Mouse (Mus musculus) cerebral cortex, adult 2 months (tissue): Measurements from ENCODE around the gene Scn3a.

ENCODE experiments used
- WGBS: fragments of 180-500 bp; shearing (Covaris S2); methylation state at CpG from one replicate; pipeline ENCODE4 v1.1.7; 2018; 5-methylcytosine and 5-hydroxymethylcytosine counted together

Scn3a gene

DNA sequence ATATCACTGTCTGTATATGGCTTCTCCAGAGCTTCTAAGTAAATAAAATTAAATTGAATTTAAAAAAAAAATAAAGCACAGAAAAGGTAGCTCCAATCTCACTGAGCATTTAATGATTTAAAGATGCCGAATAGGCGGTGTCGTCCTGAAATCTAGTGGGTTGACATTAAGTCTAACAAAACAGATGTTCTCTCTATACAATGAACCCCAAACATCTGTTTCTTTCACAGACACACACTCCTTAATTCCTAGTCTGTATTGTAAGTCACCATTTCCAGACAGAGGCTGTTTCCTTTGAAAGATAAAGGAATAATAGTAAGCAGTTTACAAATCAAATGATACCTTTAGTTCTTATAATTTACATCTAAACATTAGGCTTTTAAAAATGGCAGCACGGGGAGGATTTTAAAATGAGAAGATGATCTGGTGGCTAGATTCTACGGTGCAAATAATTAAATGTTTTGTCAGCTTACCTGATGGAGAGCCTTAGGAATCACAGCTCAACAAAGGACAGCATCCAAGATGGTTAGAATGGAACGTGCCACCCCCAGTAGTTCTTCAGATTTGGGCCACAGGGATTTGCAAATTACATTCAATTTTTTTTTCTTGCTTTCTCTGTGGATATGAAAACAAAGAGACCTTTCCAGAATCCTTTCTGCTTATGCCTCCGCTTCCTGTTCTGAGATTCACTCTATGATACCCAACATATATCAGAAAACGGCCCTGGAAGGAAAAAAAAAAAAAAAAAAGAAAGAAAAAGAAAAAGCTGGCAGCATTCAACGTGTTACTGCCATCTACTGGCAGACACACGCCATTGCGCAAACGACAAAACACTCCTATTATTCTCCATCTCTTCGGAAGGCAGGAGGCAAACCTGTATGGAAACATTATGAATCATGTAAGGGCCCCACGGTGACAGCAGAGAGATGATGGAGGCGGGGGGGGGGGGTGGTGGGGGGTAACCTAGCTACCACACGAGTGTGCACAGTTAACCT, at the start of gene Scn3a:
Gene Scn3a (minus strand): TSS at position 835 of the 995 bp plus-strand sequence.
- 9% methylated on average over 16 of the region's 16 CpGs for WGBS

DNA sequence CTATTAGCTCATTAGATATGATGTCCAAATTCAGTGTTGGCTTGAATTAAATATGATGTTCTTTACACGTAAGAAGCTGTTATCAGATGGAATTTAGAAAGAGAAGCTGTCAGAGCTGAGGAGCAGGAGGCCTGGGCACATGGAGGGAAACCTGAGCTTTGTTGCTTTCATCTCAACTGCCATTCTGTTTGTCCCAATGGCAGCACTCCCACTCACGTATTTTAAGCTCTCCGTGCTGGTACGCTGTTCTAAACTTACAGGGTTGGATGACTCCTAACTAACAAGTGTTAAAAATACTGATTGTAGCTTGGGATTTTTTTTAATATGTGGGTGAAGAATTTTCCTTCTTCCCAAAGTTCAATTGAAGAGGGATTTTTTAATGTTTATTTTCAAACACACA, 44.5 kb upstream of the Scn3a start:
- WGBS, result 49% methylated on average over 4 of the region's 4 CpGs

DNA sequence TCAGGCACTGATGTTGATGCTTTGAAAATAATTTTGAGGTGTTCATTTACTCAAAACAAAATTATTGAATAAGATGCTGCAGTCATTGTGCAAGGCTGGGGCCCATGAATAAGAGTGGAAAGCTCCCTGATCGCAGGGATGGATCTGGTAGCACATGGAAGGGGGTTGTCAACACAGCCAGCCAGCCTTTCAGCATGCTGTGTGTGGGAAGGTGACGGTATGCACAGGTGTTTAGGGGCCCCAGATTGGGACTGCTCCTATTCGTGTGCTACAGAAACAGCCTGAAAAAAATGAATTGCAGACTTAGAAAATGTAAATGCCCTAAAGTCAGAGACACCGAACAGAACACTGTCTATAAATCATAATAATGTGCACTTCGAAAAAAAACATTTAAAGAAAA, 20.3 kb upstream of the Scn3a start:
- WGBS, result 56% methylated on average over 5 of the region's 5 CpGs

DNA sequence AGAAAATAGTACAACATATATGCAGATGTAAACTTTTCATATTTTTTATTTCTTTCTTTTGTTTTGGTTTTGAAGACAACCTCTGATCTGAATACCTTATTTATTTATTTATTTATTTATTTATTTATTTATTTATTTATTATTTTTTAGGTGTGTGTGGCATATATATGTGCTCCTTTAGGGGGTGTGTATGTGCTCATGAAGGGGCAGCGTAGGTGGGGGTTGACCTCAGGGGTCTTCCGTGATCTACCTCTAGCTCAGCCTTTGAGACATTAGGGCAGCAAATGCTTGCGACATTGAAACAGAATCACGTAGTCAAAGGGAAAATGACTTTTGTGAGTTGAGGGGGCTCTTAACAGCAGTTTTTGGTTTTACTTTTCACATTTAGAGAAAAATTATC, 498 bp upstream of the Scn3a start:
- 93% methylated on average over 4 of the region's 4 CpGs for WGBS

DNA sequence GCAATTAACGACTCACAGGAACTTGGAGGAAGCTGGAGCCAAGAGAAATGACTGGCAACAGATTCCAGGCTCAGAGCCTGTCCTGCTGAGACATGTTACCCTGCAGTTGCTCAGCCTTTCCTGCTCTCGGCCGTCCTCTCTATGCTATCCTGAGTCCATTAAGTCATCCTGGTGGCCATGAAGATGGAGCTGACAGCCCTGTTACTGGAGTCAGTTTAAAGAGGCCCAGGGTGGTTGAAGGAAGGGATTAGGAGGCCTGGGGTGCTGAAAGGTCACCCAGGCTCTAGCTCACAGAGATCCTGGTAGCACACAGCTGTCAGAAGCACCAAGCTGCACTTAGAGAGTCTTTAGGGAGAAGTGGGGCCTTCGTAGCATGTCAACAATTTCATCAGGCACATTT, 3.5 kb downstream of the Scn3a start:
- WGBS, result 53% methylated on average over 4 of the region's 4 CpGs

GRCm38 (mm10) chr2:65557719-65558118, 9.7 kb downstream of the Scn3a start:
- WGBS, result 74% methylated on average over 3 of the region's 3 CpGs

DNA sequence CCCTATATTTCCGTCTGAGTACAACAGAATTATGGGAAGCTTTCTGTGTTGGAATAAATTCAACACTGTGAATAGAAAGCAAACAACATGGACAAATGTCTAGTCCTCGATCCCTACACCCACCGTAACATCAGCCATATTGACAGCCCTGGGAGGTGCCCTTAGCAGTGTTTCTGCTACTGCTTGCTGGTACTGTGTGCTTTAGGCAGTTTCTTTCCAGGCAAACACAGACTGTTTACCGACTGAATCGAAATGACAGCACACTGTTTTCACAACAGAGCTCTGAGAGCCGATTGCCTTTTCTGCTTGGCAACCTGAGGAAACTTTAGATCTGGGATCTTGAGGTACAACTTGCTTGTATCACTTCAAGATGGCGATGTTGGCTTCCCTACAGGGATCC, 12.8 kb downstream of the Scn3a start:
- 61% methylated on average over 7 of the region's 7 CpGs for WGBS

GRCm38 (mm10) chr2:65553473-65553872, 14.0 kb downstream of the Scn3a start:
- WGBS, result 87% methylated on average over 3 of the region's 3 CpGs

DNA sequence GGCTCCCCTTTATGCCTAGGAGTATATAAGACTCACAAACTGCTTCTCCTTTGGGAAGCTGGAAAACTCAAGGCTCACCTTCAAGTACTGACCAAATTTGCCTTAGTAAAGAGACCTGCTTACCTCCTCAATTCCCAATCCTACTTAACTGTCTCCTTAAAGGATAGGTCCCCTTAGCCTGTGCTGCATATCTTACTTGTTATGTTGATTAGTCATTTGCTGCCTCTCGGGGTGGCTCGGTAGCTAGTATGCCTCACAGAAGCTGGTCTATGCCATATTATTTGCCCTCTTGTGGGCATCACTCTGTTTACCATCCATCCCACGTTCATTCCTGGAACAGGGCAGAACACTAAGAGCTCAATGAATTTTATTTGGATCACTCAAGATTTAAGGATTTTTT, 14.7 kb downstream of the Scn3a start:
- 19% methylated on average over 3 of the region's 3 CpGs for WGBS

- 58% methylated on average over 5 of the region's 5 CpGs for WGBS
Observed at GRCm38 (mm10) chr2:65552222-65552621, 15.2 kb downstream of the Scn3a start.

DNA sequence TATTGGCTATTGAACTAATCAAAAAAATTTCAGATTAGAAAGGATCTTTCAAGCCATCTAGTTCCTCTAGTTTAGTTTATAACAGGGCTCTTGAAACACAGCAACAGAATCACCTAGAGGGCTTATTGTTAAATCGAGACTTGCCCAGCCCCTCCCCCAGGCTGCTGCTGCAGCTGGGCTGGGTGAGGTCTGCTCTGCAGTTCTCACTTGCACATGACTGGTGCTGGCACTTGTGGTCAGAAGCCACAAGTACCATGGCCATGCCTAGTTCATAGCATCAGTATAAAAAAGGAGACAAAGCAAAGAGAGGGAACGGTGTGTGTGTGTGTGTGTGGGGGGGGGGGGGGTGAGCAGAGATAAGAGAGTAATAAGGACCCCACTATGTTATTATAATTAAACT, 15.7 kb downstream of the Scn3a start:
- WGBS, result 40% methylated on average over 2 of the region's 2 CpGs

- 92% methylated on average over 3 of the region's 3 CpGs for WGBS
Observed at GRCm38 (mm10) chr2:65550564-65550963, 16.9 kb downstream of the Scn3a start.

DNA sequence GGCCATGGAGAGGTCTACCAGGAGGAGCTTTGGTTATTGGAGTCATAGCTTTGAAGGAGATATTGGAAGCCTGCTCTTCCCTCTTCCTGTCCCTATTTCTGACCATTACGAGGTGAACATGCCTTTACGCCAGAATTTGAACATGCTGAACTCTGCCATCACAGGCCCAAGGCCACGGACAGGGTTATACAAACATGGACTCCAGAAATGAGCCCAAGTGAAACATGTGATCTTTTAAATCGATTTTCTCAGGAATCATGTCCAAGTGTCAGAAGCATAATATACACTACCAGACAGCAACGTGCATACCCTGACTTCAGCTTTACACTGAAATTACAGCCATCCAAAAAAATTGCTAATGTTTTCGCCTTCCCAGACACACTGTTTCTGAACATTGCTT, 18.8 kb downstream of the Scn3a start:
- WGBS, result 92% methylated on average over 6 of the region's 6 CpGs

DNA sequence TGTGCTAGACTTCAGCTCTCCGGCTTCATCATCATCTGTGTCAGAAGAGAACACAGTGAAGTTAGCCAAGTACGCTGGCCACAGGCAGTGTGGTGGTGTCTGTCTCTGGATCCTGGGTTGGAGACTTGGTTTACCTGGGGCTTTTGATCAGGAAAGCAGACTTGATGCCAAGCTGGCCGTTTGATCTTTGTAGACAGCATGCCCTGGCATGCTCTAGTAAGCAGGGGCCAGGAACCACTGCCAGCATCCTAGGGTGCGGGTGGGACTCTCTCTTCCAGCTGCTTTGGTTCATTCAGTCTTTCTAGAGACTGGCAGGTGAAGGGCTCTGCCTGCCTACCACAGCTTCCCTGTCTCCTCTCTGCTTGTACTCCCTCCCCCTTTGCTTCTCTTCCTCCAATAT, 20.1 kb downstream of the Scn3a start:
- WGBS, result 68% methylated on average over 4 of the region's 4 CpGs

DNA sequence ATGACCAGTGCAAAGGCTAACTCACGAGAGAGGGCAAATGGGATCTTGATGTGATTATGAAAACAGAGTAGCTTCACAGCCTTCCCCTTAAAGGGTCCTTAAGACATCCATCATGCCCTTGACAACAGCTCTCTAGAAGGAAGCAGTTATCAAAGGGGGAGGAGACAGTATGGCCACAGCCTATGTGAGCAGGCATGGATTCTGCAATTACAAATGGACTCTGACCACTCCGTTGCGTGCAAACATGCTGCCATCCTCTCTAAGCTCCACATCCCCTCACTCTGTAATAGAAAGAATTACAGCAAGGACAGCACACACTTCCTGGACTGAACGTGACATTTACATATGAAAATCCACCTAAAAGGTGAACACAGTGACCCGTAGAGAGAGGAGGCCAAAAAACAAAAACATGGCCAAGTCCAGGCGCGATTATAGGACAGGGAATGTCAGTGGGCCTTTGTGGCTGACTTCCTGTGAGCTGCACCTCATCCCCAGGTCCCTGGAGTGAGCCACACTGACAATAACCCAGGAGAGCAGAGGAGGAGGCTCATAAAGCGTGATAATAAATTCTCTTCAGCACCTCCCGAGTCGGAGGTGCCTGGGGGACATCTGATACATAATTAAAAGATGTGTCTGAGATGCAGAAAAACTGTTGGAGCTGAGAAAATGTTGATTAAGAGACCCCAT, 24.4 kb downstream of the Scn3a start:
- WGBS, result 87% methylated on average over 10 of the region's 10 CpGs

DNA sequence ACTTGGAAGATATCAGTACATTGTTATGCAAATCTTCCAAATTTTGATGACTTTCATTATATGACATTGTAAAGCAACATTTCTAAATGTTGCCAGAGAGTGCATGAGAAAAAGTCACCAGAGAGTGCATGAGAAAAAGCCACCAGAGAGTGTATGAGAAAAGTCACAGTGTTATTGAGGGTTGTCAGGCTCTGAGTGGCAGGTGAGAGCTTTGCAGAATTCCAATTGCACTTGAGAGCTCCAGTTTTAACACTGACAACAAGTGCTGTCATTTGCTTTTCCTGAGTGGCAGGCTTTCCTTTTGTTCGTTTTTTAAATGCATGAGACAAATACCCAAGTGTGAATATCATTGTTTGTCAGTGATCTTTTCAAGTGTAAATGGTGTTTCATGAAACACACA, 25.6 kb downstream of the Scn3a start:
- WGBS, result 56% methylated on average over 1 of the region's 1 CpGs

- 37% methylated on average over 5 of the region's 5 CpGs for WGBS
Observed at GRCm38 (mm10) chr2:65538436-65538835, 29.0 kb downstream of the Scn3a start.

GRCm38 (mm10) chr2:65532127-65532854, 35.1 kb downstream of the Scn3a start:
- WGBS, result 86% methylated on average over 10 of the region's 10 CpGs

DNA sequence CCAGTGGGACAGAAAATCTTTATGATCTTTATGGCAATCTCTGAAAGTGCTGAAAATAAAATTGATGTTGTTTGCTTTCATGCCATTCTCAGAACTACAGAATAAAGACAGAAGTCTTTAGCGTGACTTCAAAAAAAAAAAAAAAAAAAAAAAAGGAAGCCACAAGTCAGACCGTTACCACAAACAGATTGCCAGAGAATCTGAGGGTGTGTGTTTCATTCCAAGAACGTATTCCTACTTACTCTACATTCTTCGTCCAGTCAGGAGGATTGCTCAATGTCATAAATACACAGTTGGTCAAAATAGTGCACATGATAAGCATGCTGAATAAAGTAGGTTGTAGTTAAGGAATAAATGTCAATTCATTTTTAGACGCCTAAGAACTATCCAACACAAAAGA, 38.3 kb downstream of the Scn3a start:
- 48% methylated on average over 5 of the region's 5 CpGs for WGBS

DNA sequence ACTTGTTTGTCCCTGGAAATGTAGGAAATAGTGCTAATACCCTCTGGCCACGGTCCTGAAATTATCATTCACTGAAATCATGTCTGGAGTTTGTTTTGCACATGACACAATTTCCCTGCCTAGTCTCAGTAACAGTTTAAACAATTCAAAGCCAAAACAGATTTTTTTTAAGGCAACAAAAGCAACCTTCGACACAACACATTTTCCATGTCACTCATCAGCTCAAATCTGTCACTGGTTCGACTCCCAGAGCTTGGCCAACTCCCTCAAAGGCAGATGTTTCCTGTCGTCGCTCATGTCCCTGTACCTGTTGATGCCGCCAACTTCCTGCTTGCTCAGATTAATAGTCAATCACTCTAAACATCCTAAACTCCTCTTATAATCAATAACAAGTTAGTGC, 50.7 kb downstream of the Scn3a start:
- 66% methylated on average over 6 of the region's 6 CpGs for WGBS

DNA sequence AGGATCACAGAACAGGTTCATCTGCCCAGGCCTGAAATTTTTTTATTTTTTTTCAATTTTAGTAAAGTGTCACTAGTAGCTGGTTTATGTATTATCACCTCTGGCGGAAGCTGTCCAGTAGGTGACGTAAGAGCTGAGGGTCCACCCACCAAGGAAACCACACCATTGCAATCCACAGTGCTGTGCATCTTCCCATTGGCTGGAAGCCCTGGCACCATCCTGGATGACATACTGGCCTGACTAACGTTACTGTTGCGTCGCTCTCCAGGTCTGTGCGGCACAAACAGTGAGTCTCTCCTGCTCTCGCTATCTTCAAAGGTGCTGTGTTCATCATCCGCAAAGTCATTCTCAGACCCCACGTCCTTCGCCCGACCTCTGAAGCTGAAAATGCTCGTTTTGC, 59.2 kb downstream of the Scn3a start:
- WGBS, result 85% methylated on average over 12 of the region's 12 CpGs

DNA sequence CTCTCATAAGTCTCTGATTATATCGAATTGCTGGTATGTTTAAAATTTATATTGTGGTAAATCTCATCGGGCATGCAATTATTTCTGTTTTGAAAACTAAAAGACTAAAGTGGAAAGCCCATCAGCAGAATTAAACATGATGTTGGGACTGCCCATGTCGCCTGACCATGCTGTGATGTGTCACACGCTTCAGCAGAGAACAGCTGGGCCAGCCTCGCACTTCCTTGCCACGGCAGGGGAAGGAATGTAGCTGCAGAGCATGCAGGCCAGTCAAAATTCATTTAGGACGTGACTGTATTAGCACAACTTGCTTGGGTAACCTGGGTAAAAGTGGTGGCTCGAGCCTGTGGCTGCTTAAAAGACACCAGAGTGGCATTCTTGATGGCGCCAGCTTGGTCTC, 77.0 kb downstream of the Scn3a start:
- 85% methylated on average over 9 of the region's 9 CpGs for WGBS
